In the genomic region with DNA sequence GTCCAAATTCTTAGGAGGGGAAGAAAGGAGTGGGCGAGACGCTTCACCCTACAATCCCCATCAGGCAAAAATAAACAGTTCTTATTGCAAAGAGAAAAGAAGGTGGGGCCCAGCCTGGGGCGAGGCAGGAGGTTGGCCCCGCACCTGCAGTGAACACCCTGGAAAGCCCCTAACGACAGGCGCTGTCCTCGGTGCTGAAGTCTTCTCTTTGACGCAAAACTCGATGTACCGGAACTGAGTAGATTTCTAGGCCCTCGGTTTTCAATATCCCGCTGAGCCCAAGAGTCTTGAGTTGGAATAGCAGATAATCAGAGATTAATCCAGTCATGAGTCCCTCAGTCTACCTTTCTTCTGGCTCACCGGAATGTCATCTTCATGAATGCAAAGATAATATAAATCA, we compare ENCODE assay signal across 9 mouse cellular contexts. TPM values are rescaled to one million over a fixed set of nuclear protein-coding genes. Genes with fewer than 3 reads are reported as not detected.
DNase-seq lines count a peak whose midpoint lies in the region; ATAC-seq and TF ChIP-seq lines count a peak whose summit lies in the region.
"Had no signal": no experiment of that assay in that cellular context is flagged by ENCODE, and none has a peak within 500 bp of the region (broad histone marks: within the 10 kb centered on the region; RNA-seq: fewer than 3 reads in every experiment).

No protein-coding gene starts in this region.

- WGBS in hindbrain, postnatal 0 days, result 4% methylated on average over 13 of the region's 13 CpGs

- peak; percentile 60; the same call in 1 of the 2 replicates for TF ChIP-seq EP300 in CH12.LX (IDR thresholded peaks at IDR 0.05; ENCODE audit: low read length)

- peaks cover 17% of the 10 kb centered on the region for H3K9me3 ChIP-seq in CH12.LX (replicated peaks; ENCODE audit: low read length)
- no peaks in the 10 kb centered on the region for H3K9me3 ChIP-seq in hindbrain, postnatal 0 days (ENCODE audit: low read length)
- H3K9me3 ChIP-seq: embryonic facial prominence, embryonic 13.5 days had no signal

- no peak for TF ChIP-seq CTCF in CH12.LX (conservative IDR thresholded peaks at IDR 0.05 in 1 of 2, IDR thresholded peaks at IDR 0.05 in 1 of 2; ENCODE audit: low read depth in 2 of 2, low read length in 2 of 2)
- TF ChIP-seq CTCF in hindbrain, postnatal 0 days (IDR thresholded peaks at IDR 0.05; ENCODE audit: low read depth), result peak; percentile 10; the same call in 1 of the 2 replicates

- no peaks in the 10 kb centered on the region for H3K36me3 ChIP-seq in CH12.LX (replicated peaks in 1 of 2; ENCODE audit: control insufficient read depth in 1 of 2, insufficient read depth in 1 of 2, low read length in 1 of 2)
- no peaks in the 10 kb centered on the region for H3K36me3 ChIP-seq in hindbrain, postnatal 0 days (ENCODE audit: insufficient read depth, low read length)
- H3K36me3 ChIP-seq: embryonic facial prominence, embryonic 13.5 days had no signal

- peaks cover 9 to 44% of the 10 kb centered on the region in 2 experiments for H3K4me1 ChIP-seq in CH12.LX (ENCODE audit: control insufficient read depth in 1 of 2, insufficient read depth in 2 of 2)
- H3K4me1 ChIP-seq in hindbrain, postnatal 0 days (ENCODE audit: insufficient read depth, low read length), result peaks cover 4% of the 10 kb centered on the region; the same call in 1 of the 2 replicates

- H3K27ac ChIP-seq in CH12.LX (ENCODE audit: insufficient read depth, low read depth), result no peak overlapping the region
- H3K27ac ChIP-seq in hindbrain, postnatal 0 days, result peak overlapping the region; percentile 49
- H3K27ac ChIP-seq: embryonic facial prominence, embryonic 13.5 days had no signal

- in situ Hi-C loops in CH12.LX (cut with MboI; ENCODE audit: low pct_ligation_motif_present, low pct_unique_long_range_greater_than_20kb, low sequenced_read_pairs), result loop anchor here (25.0 kb wide), 1 partner anchor 422 kb away; no protein-coding TSS in a partner anchor

- peak overlapping the region; percentile 81 for H3K4me2 ChIP-seq in CH12.LX (ENCODE audit: insufficient read depth, low read depth, poor library complexity, severe bottlenecking)
- H3K4me2 ChIP-seq in hindbrain, postnatal 0 days (ENCODE audit: low read depth, low read length), result peak overlapping the region; percentile 59
- H3K4me2 ChIP-seq: embryonic facial prominence, embryonic 13.5 days had no signal

- no peak overlapping the region for H3K9ac ChIP-seq in CH12.LX (ENCODE audit: insufficient read depth, low read depth)
- 0 out of 2 replicates have a peak overlapping the region, but pooled peaks have one; percentile 28 for H3K9ac ChIP-seq in hindbrain, postnatal 0 days (replicated peaks; ENCODE audit: low read length)
- H3K9ac ChIP-seq: embryonic facial prominence, embryonic 13.5 days had no signal

- peak overlapping the region in 2 of 3 experiments; percentile 44 to 52 for H3K4me3 ChIP-seq in CH12.LX (replicated peaks in 1 of 3; ENCODE audit: low read depth in 2 of 3, low read length in 2 of 3, poor library complexity in 1 of 3)
- peak overlapping the region; percentile 24 for H3K4me3 ChIP-seq in hindbrain, postnatal 0 days (ENCODE audit: low read length)
- H3K4me3 ChIP-seq: embryonic facial prominence, embryonic 13.5 days had no signal

- H3K79me2 ChIP-seq in CH12.LX (replicated peaks; ENCODE audit: control insufficient read depth, extremely low read depth, insufficient read depth, poor library complexity, severe bottlenecking), result no peaks in the 10 kb centered on the region

- peak; percentile 63 for DNase-seq in 3T3-L1 (ENCODE audit: low read depth, low spot score)
- DNase-seq in CH12.LX (ENCODE audit: extremely low read depth), result peak; percentile 94
- peak; percentile 88 for DNase-seq in embryo, embryonic 11 days
- DNase-seq in hindbrain, postnatal 0 days (ENCODE audit: low spot score), result peak; percentile 61
- peak; percentile 72 to 80 for DNase-seq in lung, postnatal 4 days
- peak; percentile 60 for DNase-seq in spleen, adult 12 weeks (ENCODE audit: low spot score)
- no peak for DNase-seq in MN1 (ENCODE audit: low spot score)
- DNase-seq in layer of hippocampus, adult 9-11 months, result no peak

- no peak for TF ChIP-seq POLR2A in CH12.LX (IDR thresholded peaks at IDR 0.05; ENCODE audit: low read depth, low read length)

- dilution Hi-C loops in CH12.LX (cut with MboI; ENCODE audit: extremely low pct_ligation_motif_present, extremely low pct_unique_long_range_greater_than_20kb, low sequenced_read_pairs), result no loop called here

- ATAC-seq in hindbrain, postnatal 0 days, result no peak

- no peak for TF ChIP-seq RAD21 in CH12.LX (IDR thresholded peaks at IDR 0.05; ENCODE audit: low read depth, low read length)

- peaks cover 28% of the 10 kb centered on the region for H3K27me3 ChIP-seq in CH12.LX (replicated peaks)
- H3K27me3 ChIP-seq in hindbrain, postnatal 0 days (ENCODE audit: insufficient read depth, low read length), result peaks cover 19% of the 10 kb centered on the region; the same call in 1 of the 2 replicates

TF ChIP-seq in CH12.LX, 34 proteins besides CTCF, POLR2A, EP300 and RAD21:
- TF ChIP-seq SIN3A (IDR thresholded peaks at IDR 0.05; ENCODE audit: low read length) (peak; percentile 99), CHD1 (IDR thresholded peaks at IDR 0.05; ENCODE audit: low read depth, low read length) (no peak), USF1 (IDR thresholded peaks at IDR 0.05; ENCODE audit: low read depth, low read length) (no peak), ZKSCAN1 (IDR thresholded peaks at IDR 0.05; ENCODE audit: borderline replicate concordance, low read depth, low read length) (no peak), PAX5 (IDR thresholded peaks at IDR 0.05; ENCODE audit: low read length) (no peak), RCOR1 (conservative IDR thresholded peaks at IDR 0.05; ENCODE audit: low read depth, low read length) (0 out of 2 replicates have a peak, but pooled peaks have one; percentile 16), ZC3H11A (IDR thresholded peaks at IDR 0.05; ENCODE audit: low read depth, low read length) (no peak), NRF1 (IDR thresholded peaks at IDR 0.05; ENCODE audit: low read depth, low read length) (no peak), TCF12 (IDR thresholded peaks at IDR 0.05; ENCODE audit: low read depth, low read length) (peak; percentile 90), GABPA (IDR thresholded peaks at IDR 0.05; ENCODE audit: insufficient replicate concordance, low read depth, low read length) (no peak), MAX (IDR thresholded peaks at IDR 0.05; ENCODE audit: low read length) (0 out of 2 replicates have a peak, but pooled peaks have one; percentile 35), MEF2A (IDR thresholded peaks at IDR 0.05; ENCODE audit: borderline replicate concordance, low read depth, low read length) (peak; percentile 59; the same call in 1 of the 2 replicates), MXI1 (IDR thresholded peaks at IDR 0.05; ENCODE audit: low read depth, low read length) (peak; percentile 97), USF2 (conservative IDR thresholded peaks at IDR 0.05; ENCODE audit: low read depth, low read length) (no peak), ZNF384 (IDR thresholded peaks at IDR 0.05; ENCODE audit: low read depth, low read length) (peak; percentile 48), BHLHE40 (IDR thresholded peaks at IDR 0.05; ENCODE audit: low read depth, low read length) (peak; percentile 68), MAFK (IDR thresholded peaks at IDR 0.05; ENCODE audit: insufficient replicate concordance, low read length) (no peak), TBP (conservative IDR thresholded peaks at IDR 0.05; ENCODE audit: low read depth, low read length) (no peak), KAT2A (IDR thresholded peaks at IDR 0.05; ENCODE audit: insufficient replicate concordance, low read length) (no peak), JUN (IDR thresholded peaks at IDR 0.05; ENCODE audit: insufficient read depth, low read depth, low read length) (no peak), UBTF (IDR thresholded peaks at IDR 0.05; ENCODE audit: low read depth, low read length) (no peak), ELF1 (IDR thresholded peaks at IDR 0.05; ENCODE audit: low read depth, low read length) (peak; percentile 51; the same call in 1 of the 2 replicates), ETS1 (conservative IDR thresholded peaks at IDR 0.05; ENCODE audit: low read depth, low read length) (no peak), MAZ (IDR thresholded peaks at IDR 0.05; ENCODE audit: low read depth, low read length) (peak; percentile 76), MYC (IDR thresholded peaks at IDR 0.05; ENCODE audit: low read depth, low read length) (no peak), HCFC1 (IDR thresholded peaks at IDR 0.05; ENCODE audit: low read depth, low read length) (no peak), IRF4 (IDR thresholded peaks at IDR 0.05; ENCODE audit: low read depth, low read length) (peak; percentile 54), SMC3 (IDR thresholded peaks at IDR 0.05; ENCODE audit: low read depth, low read length) (no peak), E2F4 (IDR thresholded peaks at IDR 0.05; ENCODE audit: insufficient replicate concordance, low read depth, low read length) (no peak), NELFE (IDR thresholded peaks at IDR 0.05; ENCODE audit: low read depth, low read length) (no peak), JUND (conservative IDR thresholded peaks at IDR 0.05; ENCODE audit: low read depth, low read length) (no peak), ZMIZ1 (IDR thresholded peaks at IDR 0.05; ENCODE audit: low read depth, low read length) (no peak)

RNA-seq across cellular contexts. Expression of gene Gad1, which starts 6.6 kb away (rescaled TPM):
- 0.50 and 1.4 TPM in 2 replicates for total RNA-seq in CH12.LX (2012; rRNA removed)
- total RNA-seq in CH12.LX (2014; rRNA removed), result 1.7 and 1.9 TPM in 2 replicates
- 1.2 and 1.3 TPM in 2 replicates for polyA plus RNA-seq in CH12.LX (2012; ENCODE audit: insufficient read length, low read depth)
- 106 and 113 TPM in 2 replicates for total RNA-seq in hindbrain, postnatal 0 days (2014; rRNA removed)
- 108 and 113 TPM in 2 replicates for polyA plus RNA-seq in hindbrain, postnatal 0 days (2015; fragmentation: Nextera tagmentation; extraction: Ambion mirVana)

RNA-seq across cellular contexts. Expression of gene Erich2, which starts 50.9 kb away (rescaled TPM):
- total RNA-seq in CH12.LX (2012; rRNA removed) (not detected in 2 replicates), CH12.LX (2014; rRNA removed) (not detected in 2 replicates)
- 0.24 and 0.27 TPM in 2 replicates for polyA plus RNA-seq in CH12.LX (2012; ENCODE audit: insufficient read length, low read depth)
- total RNA-seq in hindbrain, postnatal 0 days (2014; rRNA removed), result 0.43 and 1.8 TPM in 2 replicates
- polyA plus RNA-seq in hindbrain, postnatal 0 days (2015; fragmentation: Nextera tagmentation; extraction: Ambion mirVana), result 6.3 and 7.1 TPM in 2 replicates

Comparison
In these comparisons a context has a peak if more than half of its experiments do, and no peak if none do; other contexts are left out.
1. DNase-seq: peak in 3T3-L1 (single experiment), CH12.LX (single experiment), embryo, embryonic 11 days (single experiment), hindbrain, postnatal 0 days (single experiment), lung, postnatal 4 days (2 of 2) and spleen, adult 12 weeks (single experiment); none in MN1 (single experiment) and layer of hippocampus, adult 9-11 months (single experiment).
2. RNA of gene Gad1, which starts 6.6 kb away (total RNA-seq): 106 to 113 TPM in hindbrain, postnatal 0 days; 0.50 to 1.9 TPM in CH12.LX; every median in the first group is over 10 times any median in the second.